Mouse (Mus musculus) embryonic fibroblast, embryonic 13.5 days (primary cell): ENCODE results near the gene Id3.

ENCODE experiments used
- CTCF ChIP-seq: IDR thresholded peaks from 2 replicates; pipeline ENCODE4 v1.5.1; 2011; ENCODE audit warnings: mild to moderate bottlenecking, control low read depth, low read length, moderate library complexity, borderline replicate concordance; ENCODE audit not compliant: insufficient read depth
- POLR2A ChIP-seq: IDR thresholded peaks from 2 replicates; pipeline ENCODE4 v1.6.1; 2011; ENCODE audit warnings: low read depth, mild to moderate bottlenecking, control low read depth, low read length, moderate library complexity

- no peak for TF ChIP-seq CTCF
- TF ChIP-seq POLR2A: no peak
These were observed 33.1 kb upstream of the Id3 start for GRCm38 (mm10) chr4:136109941-136110900.
